Mouse (Mus musculus) left cerebral cortex, adult 2 months (tissue): ENCODE results near the gene Snx1. TPM values are rescaled to one million over a fixed set of nuclear protein-coding genes. Genes with fewer than 3 reads are reported as not detected.

ENCODE experiments used
- DNase-seq, 2 experiments: peaks; one replicate each; pipeline ENCODE4 v3.0.0; 2021 to 2022; ENCODE audit warnings: low spot score in 2 of 2, mixed read lengths in 1 of 2; ENCODE audit errors: extremely low spot score in 1 of 2
- H3K27ac ChIP-seq: fragments of 200-600 bp; 2 replicates; pipeline ENCODE4 v1.8.1; 2022
- H3K4me3 ChIP-seq: fragments of 200-600 bp; 2 replicates; pipeline ENCODE4 v1.8.1; 2022
- CTCF ChIP-seq: fragments of 200-600 bp; IDR thresholded peaks from 2 replicates; pipeline ENCODE4 v1.8.1; 2022; ENCODE audit warnings: antibody characterized with exemption, mild to moderate bottlenecking, moderate library complexity
- intact Hi-C: fragments of 180-260 bp; cut with DNase I; formaldehyde crosslinking; loops from one replicate; pipeline ENCODE4 v1.15.1; 2025
- long read RNA-seq, 2 experiments: library from polyadenylated mRNA; stranded (forward); transcript quantifications; one replicate each; pipeline ENCODE4 v2.0.0; 2021; ENCODE audit warnings: borderline mapping rate in 2 of 2
- total RNA-seq, 2 experiments: library from RNA; stranded (reverse); gene quantifications; 2 replicates each; pipeline ENCODE4 v1.2.3; 2021

Snx1 gene
- total RNA-seq = 10 to 100 TPM; 71.8 to 74.8 TPM
- long read RNA-seq, experiment 1, transcript Snx1-201 (15 exons, 2,073 nt) = major isoform, 87 of 100 reads
- long read RNA-seq, experiment 1, partial matches to known transcripts = 3 of 100 reads
- long read RNA-seq, experiment 1, other reads (novel, unspliced or antisense) = 10 of 100 reads
- long read RNA-seq, experiment 2, transcript Snx1-201 (15 exons, 2,073 nt) = major isoform, 45 of 60 reads
- long read RNA-seq, experiment 2, partial matches to known transcripts = 2 of 60 reads
- long read RNA-seq, experiment 2, other reads (novel, unspliced or antisense) = 13 of 60 reads

DNA sequence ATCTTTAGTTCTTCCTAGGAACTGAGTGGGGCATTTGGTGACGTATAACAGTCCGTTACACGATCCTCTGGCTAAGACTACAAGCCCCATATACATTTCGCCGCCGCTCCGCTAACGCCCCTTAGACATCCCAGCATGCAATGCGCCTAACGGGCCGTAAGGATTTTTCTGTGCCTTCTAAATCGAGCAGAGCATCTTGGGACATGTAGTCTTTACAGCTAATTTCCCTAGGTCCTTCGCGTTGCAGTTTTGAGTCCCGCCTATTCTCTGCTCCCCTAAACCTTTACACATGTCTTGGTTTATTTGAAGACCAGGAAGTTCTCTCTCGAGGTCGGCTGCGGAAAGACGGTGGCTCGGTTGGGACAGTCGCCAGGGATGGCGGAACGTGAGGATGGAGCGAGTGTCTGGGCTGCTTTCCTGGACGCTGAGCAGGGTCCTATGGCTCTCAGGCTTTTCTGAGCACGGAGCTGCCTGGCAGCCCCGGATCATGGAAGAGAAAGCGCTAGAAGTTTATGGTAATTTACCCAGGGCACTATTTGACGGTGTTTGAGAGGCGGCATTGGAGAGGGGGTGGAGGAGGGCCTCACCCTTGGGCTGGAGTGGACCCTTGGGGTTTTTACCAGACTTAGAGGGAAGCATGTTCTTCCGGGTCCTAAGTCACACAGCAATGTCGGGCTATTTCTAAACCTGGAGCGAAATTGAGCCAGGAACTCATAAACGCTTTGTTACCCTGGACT is at the start of gene Snx1, which contains the start of gene Ciao2a:
Snx1 (minus strand) TSS at position 132 of the 737 bp plus-strand sequence.
Ciao2a (plus strand) TSS at position 156 of the 737 bp plus-strand sequence.
- intact Hi-C loops = no loop called here
- Histone ChIP-seq H3K27ac (peak within 1 kb of the TSS; percentile 84), H3K4me3 (peak within 1 kb of the TSS; percentile 68)
- TF ChIP-seq CTCF = no peak; the same call in 1 of the 2 replicates
- peak; percentile 93 to 94 for DNase-seq

DNA sequence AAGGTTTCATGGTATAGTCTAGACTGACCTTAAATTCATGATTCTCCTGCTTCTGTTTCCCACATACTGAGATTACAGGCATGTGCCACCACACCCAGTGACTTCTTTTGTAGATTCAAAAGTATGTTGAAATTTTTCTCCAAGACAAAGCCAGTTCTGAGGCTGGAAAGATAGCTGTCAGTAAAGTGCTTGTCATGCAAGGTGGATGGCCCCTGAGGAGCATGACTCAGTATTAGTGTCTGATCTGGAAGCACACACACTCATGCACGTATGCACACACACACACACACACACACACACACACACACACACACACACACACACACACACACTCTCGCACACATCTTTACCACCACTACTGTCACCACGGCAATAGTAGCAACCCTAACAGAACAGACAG is 48.6 kb upstream of the Snx1 start:
- intact Hi-C loops = no loop called here
- no peak for DNase-seq
- H3K4me3 ChIP-seq = no peak overlapping the region
- H3K27ac ChIP-seq = no peak overlapping the region
- TF ChIP-seq CTCF = no peak

GRCm38 (mm10) chr9:66173316-66173855 is 47.0 kb upstream of the Snx1 start:
- Histone ChIP-seq H3K27ac (no peak overlapping the region), H3K4me3 (no peak overlapping the region)
- intact Hi-C loops = no loop called here
- DNase-seq = no peak
- no peak for TF ChIP-seq CTCF

GRCm38 (mm10) chr9:66171275-66171921 is 45.0 kb upstream of the Snx1 start:
- intact Hi-C loops = no loop called here
- no peak overlapping the region for H3K27ac ChIP-seq
- no peak for DNase-seq
- TF ChIP-seq CTCF = no peak
- no peak overlapping the region for H3K4me3 ChIP-seq

GRCm38 (mm10) chr9:66170506-66170905 is 44.1 kb upstream of the Snx1 start:
- no peak for TF ChIP-seq CTCF
- intact Hi-C loops = no loop called here
- H3K4me3 ChIP-seq = no peak overlapping the region
- no peak for DNase-seq
- H3K27ac ChIP-seq = no peak overlapping the region

DNA sequence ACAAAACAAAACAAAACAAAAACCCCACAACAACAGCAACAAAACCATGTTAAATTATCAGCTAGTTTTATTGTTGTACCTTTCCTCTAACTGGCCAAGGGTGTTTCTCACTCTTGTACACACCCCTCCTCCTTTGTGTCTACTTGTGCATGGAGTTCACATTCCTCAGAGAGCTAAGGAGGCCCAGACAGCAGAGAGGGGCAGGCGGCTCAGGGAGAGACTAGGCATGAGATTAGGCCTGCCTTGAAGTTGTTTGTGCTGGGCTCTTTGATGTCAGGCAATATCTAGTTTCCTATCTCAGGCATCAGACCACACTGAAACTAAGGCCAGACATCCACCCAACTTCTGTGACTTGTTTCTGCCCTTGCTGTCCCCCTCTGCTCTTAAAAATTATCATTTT is 41.8 kb upstream of the Snx1 start:
- no peak overlapping the region for H3K27ac ChIP-seq
- no peak overlapping the region for H3K4me3 ChIP-seq
- DNase-seq = no peak
- intact Hi-C loops = no loop called here
- TF ChIP-seq CTCF = no peak

GRCm38 (mm10) chr9:66167222-66167621 is 40.8 kb upstream of the Snx1 start:
- H3K27ac ChIP-seq = no peak overlapping the region
- TF ChIP-seq CTCF = no peak
- DNase-seq = no peak
- no peak overlapping the region for H3K4me3 ChIP-seq
- intact Hi-C loops = no loop called here

DNA sequence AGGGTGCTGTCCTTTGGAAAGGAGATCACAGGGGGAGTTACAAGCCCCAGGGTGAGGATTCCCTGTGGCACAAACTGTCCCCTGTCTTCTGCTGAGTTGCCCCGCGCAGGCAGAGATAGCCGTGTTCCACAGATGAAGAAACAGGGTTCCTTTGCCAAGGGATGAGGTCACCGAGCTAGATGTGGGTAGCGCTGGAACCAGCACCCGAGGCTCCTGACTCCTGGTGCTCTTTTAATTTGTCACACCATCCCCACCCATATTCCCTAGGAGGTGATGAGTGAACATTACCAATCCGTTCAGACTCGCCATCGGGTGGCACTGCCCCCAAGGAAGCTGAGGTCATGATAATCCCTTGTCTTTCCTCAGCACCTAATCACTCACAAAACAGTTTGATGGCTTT is 36.6 kb upstream of the Snx1 start:
- DNase-seq = no peak
- Histone ChIP-seq H3K27ac (no peak overlapping the region), H3K4me3 (no peak overlapping the region)
- intact Hi-C loops = no loop called here
- no peak for TF ChIP-seq CTCF

- intact Hi-C loops = no loop called here
- no peak for TF ChIP-seq CTCF
- no peak overlapping the region for H3K27ac ChIP-seq
- no peak for DNase-seq
- no peak overlapping the region for H3K4me3 ChIP-seq
Measured at GRCm38 (mm10) chr9:66160155-66160554, 33.8 kb upstream of the Snx1 start.

GRCm38 (mm10) chr9:66158885-66159430 is 32.6 kb upstream of the Snx1 start:
- Histone ChIP-seq H3K27ac (no peak overlapping the region), H3K4me3 (no peak overlapping the region)
- no peak for DNase-seq
- no peak for TF ChIP-seq CTCF
- intact Hi-C loops = loop anchor here (5.0 kb wide), 2 partner anchors 83 to 178 kb away; no protein-coding TSS in a partner anchor

- DNase-seq = peak; percentile 59 to 68
- Histone ChIP-seq H3K27ac (no peak within 1 kb of the TSS), H3K4me3 (peak within 1 kb of the TSS; percentile 46)
- intact Hi-C loops = loop anchor here (5.0 kb wide), 2 partner anchors 84 to 179 kb away; no protein-coding TSS in a partner anchor
- peak; percentile 72 for TF ChIP-seq CTCF
Measured at GRCm38 (mm10) chr9:66157958-66158830, 31.8 kb upstream of the Snx1 start, which contains the start of gene Dapk2. Gene Dapk2, plus strand, starts transcription at chr9:66158223.
